Mouse (Mus musculus) heart, adult 2 months (tissue): ENCODE data around the gene Gpr1.

Experiments used
- CTCF ChIP-seq: fragments of 200-600 bp; IDR thresholded peaks from 2 replicates; pipeline ENCODE4 v1.8.1; 2022; ENCODE audit warnings: antibody characterized with exemption, mild to moderate bottlenecking, moderate library complexity
- POLR2A ChIP-seq: fragments of 200-500 bp; IDR thresholded peaks from 2 replicates; pipeline ENCODE4 v1.6.1; 2011; ENCODE audit warnings: mild to moderate bottlenecking, low read depth, low read length, control low read depth; ENCODE audit not compliant: insufficient read depth

GRCm38 (mm10) chr1:63176259-63176603 is 38.1 kb downstream of the Gpr1 start:
- TF ChIP-seq CTCF: no peak
- no peak for TF ChIP-seq POLR2A
